Mouse (Mus musculus) activated CD4-positive, CD25-positive, alpha-beta regulatory T cell (primary cell): ENCODE measurements around the gene Slc50a1. TPM values are rescaled to one million over a fixed set of nuclear protein-coding genes. Genes with fewer than 3 reads are reported as not detected.

Source experiments
- polyA plus RNA-seq, 2 experiments: library from polyadenylated mRNA; unstranded; fragments of 100-300 nt; shearing (Covaris generic); gene quantifications; one replicate each; pipeline ENCODE4 v1.2.1; 2017

Gene Slc50a1
- 100 to 1,000 TPM; 210 to 250 TPM for polyA plus RNA-seq

DNA sequence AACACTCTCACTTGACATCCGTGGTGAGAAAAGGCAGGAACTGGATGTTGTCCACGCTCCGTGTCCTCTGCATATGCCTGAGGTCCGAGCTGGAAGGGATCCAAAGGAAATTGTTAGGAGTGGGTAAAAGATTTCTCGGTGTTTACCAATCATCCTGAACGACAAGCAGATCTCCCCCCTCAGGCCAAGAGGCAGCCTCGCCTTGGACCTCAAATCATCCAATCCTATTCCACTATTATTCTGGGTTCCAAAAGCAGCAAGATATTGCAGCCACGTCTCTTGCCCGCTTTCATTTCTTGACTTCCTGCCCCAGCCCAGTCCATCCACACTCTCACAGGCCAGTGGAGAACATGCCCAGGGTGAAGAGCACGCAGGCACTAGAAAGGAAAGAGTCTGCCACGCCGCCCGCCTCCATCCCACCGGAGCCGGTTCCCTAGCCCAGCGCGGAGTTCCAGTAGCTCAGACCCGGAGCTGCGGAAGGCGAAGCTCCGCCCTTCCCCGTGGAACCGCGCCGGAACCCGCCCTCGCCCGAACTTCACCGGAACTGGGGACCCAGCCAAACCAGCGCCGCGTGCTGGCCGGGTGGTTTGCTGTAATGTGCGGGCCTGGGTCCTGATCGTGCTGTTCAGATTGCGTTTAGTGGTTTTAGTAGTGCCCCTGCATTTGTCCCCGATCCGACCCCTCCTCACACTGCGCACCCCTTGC lies at the start of gene Slc50a1:
TSS of gene Slc50a1 (minus strand) at position 520 of the 705 bp plus-strand sequence.

DNA sequence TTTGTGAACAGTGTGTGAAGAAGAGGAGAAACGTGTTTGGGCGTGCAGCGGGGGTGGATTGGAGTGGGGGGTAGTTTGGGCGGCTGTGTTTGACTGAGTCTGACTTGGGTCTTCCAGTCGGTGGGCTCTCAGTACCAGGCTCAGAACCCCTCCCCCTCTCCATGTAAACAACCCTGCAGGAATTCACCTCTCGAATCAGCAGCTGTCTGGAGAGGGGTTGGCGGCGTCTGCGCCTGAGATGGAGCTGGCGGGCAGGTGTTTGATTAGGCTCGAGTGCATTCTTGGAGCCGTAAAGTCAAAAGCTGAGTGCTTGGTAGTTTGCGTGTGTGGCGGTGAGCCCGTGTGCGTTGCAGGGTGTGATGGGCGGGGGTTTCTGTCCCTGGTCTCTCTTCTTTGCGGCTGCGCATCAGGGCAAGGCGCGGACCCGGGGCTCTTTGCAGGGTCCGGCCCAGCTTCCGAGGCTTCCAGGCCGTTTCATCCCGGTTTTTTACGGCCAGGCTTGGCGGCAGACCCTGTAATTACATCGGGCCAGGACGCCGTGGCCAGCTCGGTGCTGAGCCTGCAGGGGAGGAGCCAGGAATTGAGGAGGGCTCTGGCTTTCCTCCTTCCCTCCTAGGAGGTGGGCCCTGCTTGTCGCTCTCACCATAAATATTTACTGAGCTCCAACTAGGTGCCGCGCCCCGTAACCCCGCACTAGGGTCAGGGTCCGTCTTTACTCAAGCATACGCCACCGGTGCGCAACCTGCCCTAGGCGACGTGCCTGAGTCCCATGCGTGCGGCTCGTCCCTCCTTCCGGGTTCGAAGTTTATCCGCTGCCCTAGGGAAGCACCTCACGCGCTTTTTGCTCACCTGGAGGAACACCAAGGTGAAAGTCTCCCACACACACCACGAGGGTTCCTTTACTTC lies 10.5 kb upstream of the Slc50a1 start, which contains the start of gene Efna1:
TSS of gene Efna1 (minus strand) at position 537 of the 906 bp plus-strand sequence.

DNA sequence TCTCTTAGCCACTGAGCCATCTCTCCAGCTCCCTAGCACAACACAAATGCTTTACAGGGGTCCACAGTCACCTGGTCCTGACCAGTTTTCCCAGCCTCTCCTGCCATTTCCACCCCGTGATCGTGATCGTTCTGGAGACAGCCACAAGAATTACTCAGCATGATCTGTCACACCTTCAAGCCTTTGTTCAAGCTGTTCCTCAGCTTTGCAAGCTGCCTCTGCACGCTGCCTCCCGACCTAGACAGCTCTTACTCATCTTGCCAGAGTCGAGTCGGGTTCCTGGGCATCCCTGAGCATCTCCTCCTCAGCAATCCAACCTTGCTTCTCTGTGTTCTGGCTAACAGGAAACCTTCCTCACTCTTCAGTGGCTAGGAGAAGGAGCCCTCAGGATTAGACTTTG lies 11.3 kb downstream of the Slc50a1 start, which contains the start of gene Dpm3:
TSS of gene Dpm3 (plus strand) at position 283 of the 400 bp plus-strand sequence.

DNA sequence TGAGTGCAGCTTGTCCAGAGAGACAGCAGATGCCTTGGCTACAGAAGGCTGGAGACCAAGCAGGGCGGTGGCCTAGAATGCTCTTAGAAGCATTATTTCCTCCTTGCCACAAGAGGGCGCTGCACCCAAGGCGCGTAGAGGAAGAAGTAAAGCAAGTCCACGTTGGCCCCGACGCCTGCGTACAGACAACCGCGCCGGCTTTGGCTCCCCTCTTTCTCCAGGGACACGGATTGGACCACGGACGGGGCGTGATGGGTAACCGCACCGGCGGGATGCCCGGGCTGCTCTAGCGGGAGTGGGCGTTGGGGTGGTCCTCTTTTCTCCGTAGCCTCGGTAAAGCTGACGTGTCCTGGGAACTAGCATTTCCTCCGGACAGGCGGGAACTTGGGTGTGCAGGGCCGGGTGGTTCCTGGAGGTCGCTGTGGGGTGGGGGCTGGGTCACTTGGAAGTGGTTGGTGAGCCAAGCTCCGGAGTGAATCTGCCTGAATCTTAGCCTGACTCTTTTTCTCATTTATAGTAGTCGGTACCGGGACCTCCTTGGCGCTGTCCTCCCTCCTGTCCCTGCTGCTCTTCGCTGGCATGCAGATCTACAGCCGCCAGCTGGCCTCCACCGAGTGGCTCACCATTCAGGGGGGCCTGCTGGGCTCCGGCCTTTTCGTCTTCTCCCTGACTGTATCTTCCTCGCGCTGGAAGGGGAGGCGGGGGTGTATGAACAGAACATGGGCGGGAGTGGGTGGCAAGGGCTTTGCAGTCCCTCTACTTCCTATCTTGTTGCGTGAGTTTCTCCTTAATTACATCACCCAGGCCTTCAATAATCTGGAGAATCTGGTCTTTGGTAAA lies 23.9 kb downstream of the Slc50a1 start, which contains the start of gene Trim46:
TSS of gene Trim46 (minus strand) at position 49 of the 840 bp plus-strand sequence.

DNA sequence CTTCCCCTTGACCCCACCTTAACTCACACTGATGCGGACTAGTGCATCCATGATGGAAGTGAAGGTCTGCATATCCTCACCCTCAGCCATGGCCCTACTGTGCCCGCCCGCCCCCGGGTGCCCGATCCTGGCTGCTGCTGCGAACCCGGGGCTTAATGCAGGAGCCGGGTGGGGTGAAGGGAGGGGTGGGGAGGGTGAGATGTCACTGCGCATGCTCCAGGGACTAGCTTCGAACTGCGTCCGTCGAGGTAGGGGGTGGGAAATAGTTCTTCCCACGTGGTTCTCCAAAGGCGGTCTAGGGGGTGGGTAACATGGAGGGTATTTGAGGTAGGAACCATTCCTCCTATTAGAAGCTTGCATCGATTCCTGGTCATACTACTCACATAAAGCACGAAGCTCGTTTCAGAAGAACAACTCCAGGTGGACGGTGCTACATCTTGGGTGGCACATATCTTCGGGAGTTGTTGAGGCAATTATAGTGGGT lies 24.6 kb downstream of the Slc50a1 start, which contains the start of gene Krtcap2:
TSS of gene Krtcap2 (plus strand) at position 279 of the 484 bp plus-strand sequence.

DNA sequence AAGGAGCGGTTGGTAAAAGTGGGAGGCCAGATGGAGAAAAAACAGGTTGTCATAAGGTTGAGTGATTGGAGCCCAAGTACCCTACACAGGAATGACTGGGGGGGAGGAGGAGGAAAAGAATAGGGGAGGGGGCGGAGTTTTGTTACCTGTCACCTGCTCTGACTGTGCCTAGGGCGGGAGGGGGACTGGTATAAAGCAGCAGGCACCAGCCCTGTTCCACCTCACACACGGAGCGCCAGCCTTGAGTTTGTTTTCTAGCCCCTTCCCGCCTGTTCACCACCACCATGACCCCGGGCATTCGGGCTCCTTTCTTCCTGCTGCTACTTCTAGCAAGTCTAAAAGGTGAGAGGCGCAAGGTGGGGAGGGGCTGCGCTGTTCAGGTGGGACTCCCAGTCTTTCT lies 41.5 kb downstream of the Slc50a1 start, which contains the start of gene Muc1:
TSS of gene Muc1 (plus strand) at position 222 of the 400 bp plus-strand sequence.

DNA sequence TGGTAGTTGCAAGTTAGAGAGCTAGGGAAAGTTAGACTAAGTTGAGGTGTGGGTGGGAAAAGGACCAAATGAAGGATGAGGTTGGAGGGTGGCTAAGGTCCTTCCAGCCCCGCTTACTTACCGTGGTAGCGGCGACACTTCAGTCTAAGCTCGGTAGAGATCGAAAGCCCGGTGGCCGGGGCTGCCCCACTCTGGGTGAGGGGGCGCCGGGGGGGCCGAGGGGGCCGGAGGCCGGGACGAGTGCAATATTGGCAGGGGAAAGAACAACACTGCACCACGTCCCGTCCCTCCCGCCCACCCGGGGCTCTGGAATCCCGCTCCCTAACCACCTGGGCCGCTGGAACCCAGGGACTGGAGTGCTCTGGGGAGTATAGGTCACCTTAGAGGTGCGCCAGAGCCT lies 43.5 kb downstream of the Slc50a1 start, which contains the start of gene Mtx1:
TSS of gene Mtx1 (minus strand) at position 189 of the 400 bp plus-strand sequence.

Other genes with a start within 250 kb of the Slc50a1 start
- gene Rusc1, start 177.3 kb downstream of the Slc50a1 start, polyA plus RNA-seq: 10 to 100 TPM; 35.1 to 42.7 TPM
- not detected for gene Gm43738, start 169.5 kb downstream of the Slc50a1 start, polyA plus RNA-seq
- 10 to 100 TPM; 61.8 to 62.2 TPM for gene Fdps, start 168.6 kb downstream of the Slc50a1 start, polyA plus RNA-seq
- not detected for gene Pklr, start 134.4 kb downstream of the Slc50a1 start, polyA plus RNA-seq
- 1 to 10 TPM in 1 of 2 experiments, under 1 TPM in 1; 0.21 to 1.6 TPM for gene Hcn3, start 110.4 kb downstream of the Slc50a1 start, polyA plus RNA-seq
- gene Clk2, start 105.8 kb downstream of the Slc50a1 start, polyA plus RNA-seq: 10 to 100 TPM; 88.4 to 94.5 TPM
- 100 to 1,000 TPM; 255 to 261 TPM for gene Scamp3, start 93.1 kb downstream of the Slc50a1 start, polyA plus RNA-seq
- 100 to 1,000 TPM; 134 to 154 TPM for gene Fam189b, start 87.4 kb downstream of the Slc50a1 start, polyA plus RNA-seq
- gene Gba, start 67.6 kb downstream of the Slc50a1 start, polyA plus RNA-seq: 100 to 1,000 TPM; 105 to 146 TPM
- 1 to 10 TPM in 1 of 2 experiments, under 1 TPM in 1; 0.90 to 4.0 TPM for gene Thbs3, start 55.4 kb downstream of the Slc50a1 start, polyA plus RNA-seq
- 100 to 1,000 TPM in 1 of 2 experiments, 10 to 100 TPM in 1; 89.5 to 127 TPM for gene Mtx1, start 43.5 kb downstream of the Slc50a1 start, polyA plus RNA-seq
- 1 to 10 TPM; 1.0 to 7.1 TPM for gene Muc1, start 41.5 kb downstream of the Slc50a1 start, polyA plus RNA-seq
- gene Krtcap2, start 24.6 kb downstream of the Slc50a1 start, polyA plus RNA-seq: 100 to 1,000 TPM; 225 to 294 TPM
- 1 to 10 TPM; 1.6 to 4.9 TPM for gene Trim46, start 24.3 kb downstream of the Slc50a1 start, polyA plus RNA-seq
- 100 to 1,000 TPM in 1 of 2 experiments, 10 to 100 TPM in 1; 81.3 to 120 TPM for gene Dpm3, start 11.2 kb downstream of the Slc50a1 start, polyA plus RNA-seq
- not detected for gene Efna1, start 10.6 kb upstream of the Slc50a1 start, polyA plus RNA-seq
- under 1 TPM in 1 of 2 experiments, not detected in 1; 0.15 TPM for gene Efna3, start 52.4 kb upstream of the Slc50a1 start, polyA plus RNA-seq
- 1 to 10 TPM in 1 of 2 experiments, under 1 TPM in 1; 0.79 to 1.4 TPM for gene Efna4, start 67.5 kb upstream of the Slc50a1 start, polyA plus RNA-seq
- gene Adam15, start 79.4 kb upstream of the Slc50a1 start, polyA plus RNA-seq: 10 to 100 TPM; 10.1 to 23.0 TPM
- under 1 TPM; 0.13 to 0.32 TPM for gene Dcst2, start 91.4 kb upstream of the Slc50a1 start, polyA plus RNA-seq
- under 1 TPM in 1 of 2 experiments, not detected in 1; 0.47 TPM for gene Dcst1, start 94.7 kb upstream of the Slc50a1 start, polyA plus RNA-seq
- 10 to 100 TPM; 34.1 to 67.8 TPM for gene Zbtb7b, start 124.2 kb upstream of the Slc50a1 start, polyA plus RNA-seq
- gene Lenep, start 132.2 kb upstream of the Slc50a1 start, polyA plus RNA-seq: under 1 TPM; 0.37 to 0.44 TPM
- gene Flad1, start 141.3 kb upstream of the Slc50a1 start, polyA plus RNA-seq: 10 to 100 TPM; 47.1 to 56.8 TPM
- gene Cks1b, start 147.8 kb upstream of the Slc50a1 start, polyA plus RNA-seq: 10 to 100 TPM; 48.3 to 73.9 TPM
- gene Shc1, start 147.9 kb upstream of the Slc50a1 start, polyA plus RNA-seq: 10 to 100 TPM; 64.1 to 73.7 TPM
- gene Pygo2, start 159.6 kb upstream of the Slc50a1 start, polyA plus RNA-seq: 10 to 100 TPM; 51.9 to 61.8 TPM
- gene Pbxip1, start 166.1 kb upstream of the Slc50a1 start, polyA plus RNA-seq: 100 to 1,000 TPM in 1 of 2 experiments, 10 to 100 TPM in 1; 66.6 to 119 TPM
- 10 to 100 TPM; 22.2 to 23.7 TPM for gene Pmvk, start 184.0 kb upstream of the Slc50a1 start, polyA plus RNA-seq
- under 1 TPM in 1 of 2 experiments, not detected in 1; 0.15 TPM for gene Kcnn3, start 249.6 kb upstream of the Slc50a1 start, polyA plus RNA-seq